ENCODE assay signal across 11 mouse cellular contexts in the genomic region with DNA sequence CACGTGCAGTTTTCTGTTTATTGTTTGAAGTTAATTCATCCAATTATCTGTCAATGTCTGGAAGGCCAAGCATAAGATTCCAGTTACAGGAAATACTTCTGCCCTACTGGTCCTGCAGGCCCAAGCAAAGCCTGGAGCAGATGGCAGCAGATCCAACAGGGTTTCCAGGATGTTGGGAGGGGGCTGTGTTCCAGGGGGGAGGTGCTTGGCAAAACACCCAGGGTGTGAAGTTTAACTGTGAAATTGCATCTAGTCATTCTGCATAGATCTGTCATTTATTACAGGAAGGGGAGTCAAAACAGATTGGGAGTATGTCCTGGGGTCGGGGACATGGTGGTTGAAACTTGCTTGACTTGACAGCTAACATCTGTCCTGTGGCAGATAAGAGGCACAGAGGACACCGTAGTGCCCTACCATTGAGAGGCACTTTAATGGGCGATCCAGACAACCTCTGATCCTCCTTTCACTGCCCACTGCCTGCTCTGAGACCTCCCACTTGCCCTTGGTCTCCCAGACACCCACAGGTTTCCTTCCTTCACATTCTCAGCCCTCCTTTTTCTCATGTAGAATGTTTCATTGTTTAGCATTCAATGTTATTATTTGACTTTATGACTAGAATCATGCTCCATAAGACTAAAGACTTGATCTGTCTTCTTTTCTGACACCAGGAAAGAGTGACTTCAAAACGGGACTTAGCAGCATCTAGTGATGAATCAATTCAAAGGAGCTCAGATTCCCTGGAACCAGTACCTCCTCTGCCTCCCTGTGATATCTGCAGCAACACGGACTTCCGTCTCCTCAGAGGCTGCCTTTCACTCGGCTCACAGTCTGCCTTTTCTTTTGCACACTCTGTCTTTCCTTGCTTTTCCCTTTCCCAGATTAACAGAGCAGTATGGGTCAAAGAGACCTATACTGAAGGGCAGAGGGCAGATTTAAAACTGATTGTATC. TPM values are rescaled to one million over a fixed set of nuclear protein-coding genes. Genes with fewer than 3 reads are reported as not detected.
DNase-seq lines count a peak whose midpoint lies in the region; ATAC-seq and TF ChIP-seq lines count a peak whose summit lies in the region.
"Had no signal": no experiment of that assay in that cellular context is flagged by ENCODE, and none has a peak within 500 bp of the region (broad histone marks: within the 10 kb centered on the region; RNA-seq: fewer than 3 reads in every experiment).

No protein-coding gene starts in this region.

- H3K27ac ChIP-seq in hindbrain, postnatal 0 days = no peak overlapping the region
- no peak overlapping the region for H3K27ac ChIP-seq in hindbrain, embryonic 10.5 days
- H3K27ac ChIP-seq: liver, embryonic 14.5 days had no signal

- peak; percentile 72 for ATAC-seq in hindbrain, postnatal 0 days
- no peak for ATAC-seq in megakaryocyte, adult 5-6 weeks (ENCODE audit: poor library complexity, severe bottlenecking)
- ATAC-seq in megakaryocyte progenitor cell, adult 5-6 weeks (replicated peaks; ENCODE audit: poor library complexity) = peak; percentile 61

- peaks cover 8% of the 10 kb centered on the region; the same call in 1 of the 2 replicates for H3K4me1 ChIP-seq in hindbrain, postnatal 0 days (ENCODE audit: insufficient read depth, low read length)
- 0 out of 2 replicates have a peak, but pooled peaks cover 5% of the 10 kb centered on the region for H3K4me1 ChIP-seq in hindbrain, embryonic 10.5 days (replicated peaks)
- peaks cover 75% of the 10 kb centered on the region for H3K4me1 ChIP-seq in megakaryocyte, embryonic 14.5 days

- TF ChIP-seq CTCF in hindbrain, postnatal 0 days (IDR thresholded peaks at IDR 0.05; ENCODE audit: low read depth) = no peak

- peak; percentile 14 for DNase-seq in adrenal gland, postnatal 10 days
- DNase-seq in adrenal gland, postnatal 4 days (ENCODE audit: low spot score in 2 of 2) = no peak
- peak; percentile 60 for DNase-seq in hindbrain, postnatal 0 days (ENCODE audit: low spot score)
- DNase-seq in hindbrain, embryonic 10.5 days (ENCODE audit: low spot score) = no peak
- DNase-seq in layer of hippocampus, adult 9-11 months = no peak
- DNase-seq: cerebellum, adult 9-11 months had no signal

- no peaks in the 10 kb centered on the region for H3K27me3 ChIP-seq in hindbrain, postnatal 0 days (ENCODE audit: insufficient read depth, low read length)
- H3K27me3 ChIP-seq in hindbrain, embryonic 10.5 days (ENCODE audit: insufficient read depth, poor library complexity, severe bottlenecking) = no peaks in the 10 kb centered on the region
- no peaks in the 10 kb centered on the region for H3K27me3 ChIP-seq in megakaryocyte, embryonic 14.5 days (replicated peaks)

- 47% methylated on average over 8 of the region's 8 CpGs for WGBS in hindbrain, postnatal 0 days
- 77% methylated on average over 8 of the region's 8 CpGs for WGBS in hindbrain, embryonic 10.5 days

- H3K4me3 ChIP-seq in hindbrain, postnatal 0 days (ENCODE audit: low read length) = no peak overlapping the region
- no peak overlapping the region for H3K4me3 ChIP-seq in hindbrain, embryonic 10.5 days
- H3K4me3 ChIP-seq in megakaryocyte, embryonic 14.5 days (replicated peaks) = peak overlapping the region; percentile 81
- H3K4me3 ChIP-seq: erythroblast, embryonic 14.5 days had no signal

- no peaks in the 10 kb centered on the region for H3K9me3 ChIP-seq in hindbrain, postnatal 0 days (ENCODE audit: low read length)
- no peaks in the 10 kb centered on the region for H3K9me3 ChIP-seq in hindbrain, embryonic 10.5 days
- no peaks in the 10 kb centered on the region for H3K9me3 ChIP-seq in megakaryocyte, embryonic 14.5 days

- no peak overlapping the region for H3K4me2 ChIP-seq in hindbrain, postnatal 0 days (ENCODE audit: low read depth, low read length)

- H3K9ac ChIP-seq in hindbrain, postnatal 0 days (replicated peaks; ENCODE audit: low read length) = no peak overlapping the region
- H3K9ac ChIP-seq: liver, embryonic 14.5 days had no signal

- H3K36me3 ChIP-seq in hindbrain, postnatal 0 days (ENCODE audit: insufficient read depth, low read length) = no peaks in the 10 kb centered on the region
- no peaks in the 10 kb centered on the region for H3K36me3 ChIP-seq in hindbrain, embryonic 10.5 days
- peaks cover 10% of the 10 kb centered on the region for H3K36me3 ChIP-seq in megakaryocyte, embryonic 14.5 days (replicated peaks; ENCODE audit: low read length)

RNA-seq across cellular contexts. Expression of a gene that starts 47.7 kb away (rescaled TPM):
- 1 to 10 TPM; 6.1 to 8.8 TPM for total RNA-seq in adrenal gland, postnatal 10 days (2021)
- 10 to 100 TPM in 1 of 2 experiments, 1 to 10 TPM in 1; 9.1 to 13.3 TPM for total RNA-seq in adrenal gland, postnatal 4 days (2021)
- 13.1 and 15.2 TPM in 2 replicates for total RNA-seq in hindbrain, postnatal 0 days (2014; rRNA removed)
- 9.8 and 10.1 TPM in 2 replicates for polyA plus RNA-seq in hindbrain, postnatal 0 days (2015; fragmentation: Nextera tagmentation; extraction: Ambion mirVana)
- 8.2 and 8.3 TPM in 2 replicates for polyA plus RNA-seq in hindbrain, embryonic 10.5 days (2016; fragmentation: Nextera tagmentation; extraction: Ambion mirVana)
- 3.0 and 4.1 TPM in 2 replicates for polyA plus RNA-seq in megakaryocyte, embryonic 14.5 days (2012; ENCODE audit: insufficient read depth, low replicate concordance)
- 7.1 and 8.0 TPM in 2 replicates for total RNA-seq in megakaryocyte, adult 5-6 weeks (2015)
- total RNA-seq in megakaryocyte, adult 5-6 weeks (2017) = 7.8 and 11.9 TPM in 2 replicates
- total RNA-seq in megakaryocyte progenitor cell, adult 5-6 weeks (2015) = 30.3 and 32.6 TPM in 2 replicates
- total RNA-seq in megakaryocyte progenitor cell, adult 5-6 weeks (2017) = 29.1 and 31.1 TPM in 2 replicates
- polyA plus RNA-seq: erythroblast, embryonic 14.5 days had no signal

Comparison
In these comparisons a context has a peak if more than half of its experiments do, and no peak if none do; other contexts are left out.
1. DNase-seq: peak in adrenal gland, postnatal 10 days (single experiment) and hindbrain, postnatal 0 days (single experiment); none in adrenal gland, postnatal 4 days (0 of 2), hindbrain, embryonic 10.5 days (single experiment) and layer of hippocampus, adult 9-11 months (single experiment).